Mouse (Mus musculus) bone marrow macrophage, adult 2 months (primary cell): ENCODE measurements around the gene Tm2d1. TPM values are rescaled to one million over a fixed set of nuclear protein-coding genes. Genes with fewer than 3 reads are reported as not detected.

ENCODE experiments used
- H3K27ac ChIP-seq: 2 replicates; pipeline ENCODE4 v1.5.1; 2012; ENCODE audit warnings: low read depth, low read length; ENCODE audit not compliant: insufficient read depth
- H3K4me1 ChIP-seq: 2 replicates; pipeline ENCODE4 v1.6.1; 2012; ENCODE audit warnings: low read length; ENCODE audit not compliant: control insufficient read depth, insufficient read depth
- H3K4me3 ChIP-seq: 2 replicates; pipeline ENCODE4 v1.5.1; 2012; ENCODE audit warnings: mild to moderate bottlenecking, low read length, moderate library complexity; ENCODE audit not compliant: insufficient read depth
- CTCF ChIP-seq: IDR thresholded peaks from 2 replicates; pipeline ENCODE4 v1.5.1; 2012; ENCODE audit warnings: low read depth, mild to moderate bottlenecking, low read length, moderate library complexity
- POLR2A ChIP-seq: IDR thresholded peaks from 2 replicates; pipeline ENCODE4 v1.6.1; 2012; ENCODE audit warnings: mild to moderate bottlenecking, low read depth, low read length, borderline replicate concordance
- polyA plus RNA-seq: library from polyadenylated mRNA; stranded (reverse); fragments of >200 nt; gene quantifications from 2 replicates; pipeline ENCODE4 v1.2.4, GENCODE M21; 2012; ENCODE audit not compliant: missing spikeins, insufficient read depth, insufficient read length

The Tm2d1 gene
- polyA plus RNA-seq, 1 experiment: 75.3 TPM

GRCm38 (mm10) chr4:98321371-98322111 lies 61.6 kb downstream of the Tm2d1 start:
- Histone ChIP-seq H3K4me1 (no peaks in the 10 kb centered on the region), H3K4me3 (peak overlapping the region; percentile 53), H3K27ac (no peak overlapping the region)
- TF ChIP-seq CTCF (no peak), POLR2A (no peak)

GRCm38 (mm10) chr4:98318769-98319168 lies 64.3 kb downstream of the Tm2d1 start:
- Histone ChIP-seq H3K27ac (no peak overlapping the region), H3K4me3 (no peak overlapping the region), H3K4me1 (no peaks in the 10 kb centered on the region)
- no peak for TF ChIP-seq CTCF
- no peak for TF ChIP-seq POLR2A

- no peaks in the 10 kb centered on the region for H3K4me1 ChIP-seq
- no peak for TF ChIP-seq POLR2A
- no peak for TF ChIP-seq CTCF
- H3K4me3 ChIP-seq: no peak overlapping the region
- H3K27ac ChIP-seq: no peak overlapping the region
Observed at GRCm38 (mm10) chr4:98317149-98317548, 66.0 kb downstream of the Tm2d1 start.

Other genes starting within 250 kb of the Tm2d1 start
- 0.38 and 1.2 TPM in 2 replicates for gene Patj, start 12.5 kb upstream of the Tm2d1 start, polyA plus RNA-seq